Mouse (Mus musculus): Measurements from ENCODE around the gene Tmem123. TPM values are rescaled to one million over a fixed set of nuclear protein-coding genes. Genes with fewer than 3 reads are reported as not detected.

Gene Tmem123
- polyA plus RNA-seq, 1 experiment from 2014 or later: 139 TPM

- H3K4me3 ChIP-seq (replicated peaks; ENCODE audit: low read length): no peak overlapping the region
- ATAC-seq (ENCODE audit: insufficient read depth, low FRiP score): no peak
- H3K4me1 ChIP-seq (ENCODE audit: control insufficient read depth, insufficient read depth, low read length): no peaks in the 10 kb centered on the region
- WGBS: 89% methylated on average over 2 of the region's 2 CpGs
- no peak overlapping the region for H3K27ac ChIP-seq (ENCODE audit: low read length)
- H3K36me3 ChIP-seq (ENCODE audit: control insufficient read depth, insufficient read depth, low read length): peaks cover 4% of the 10 kb centered on the region; the same call in 1 of the 2 replicates
- H3K4me2 ChIP-seq (ENCODE audit: low read depth, low read length): no peak overlapping the region
- no peaks in the 10 kb centered on the region for H3K9me3 ChIP-seq (replicated peaks; ENCODE audit: control insufficient read depth, low read length)
- H3K9ac ChIP-seq (ENCODE audit: low read length): no peak overlapping the region
- no peaks in the 10 kb centered on the region for H3K27me3 ChIP-seq (ENCODE audit: control insufficient read depth, insufficient read depth, low read length)
Observed at GRCm38 (mm10) chr9:7772361-7772760, 8.5 kb downstream of the Tmem123 start.

- peaks cover 4% of the 10 kb centered on the region; the same call in 1 of the 2 replicates for H3K36me3 ChIP-seq (ENCODE audit: control insufficient read depth, insufficient read depth, low read length)
- H3K9ac ChIP-seq (ENCODE audit: low read length): no peak overlapping the region
- WGBS: 83% methylated on average over 4 of the region's 4 CpGs
- no peaks in the 10 kb centered on the region for H3K27me3 ChIP-seq (ENCODE audit: control insufficient read depth, insufficient read depth, low read length)
- H3K4me1 ChIP-seq (ENCODE audit: control insufficient read depth, insufficient read depth, low read length): no peaks in the 10 kb centered on the region
- H3K27ac ChIP-seq (ENCODE audit: low read length): no peak overlapping the region
- H3K4me2 ChIP-seq (ENCODE audit: low read depth, low read length): no peak overlapping the region
- H3K4me3 ChIP-seq (replicated peaks; ENCODE audit: low read length): no peak overlapping the region
- no peak for ATAC-seq (ENCODE audit: insufficient read depth, low FRiP score)
- no peaks in the 10 kb centered on the region for H3K9me3 ChIP-seq (replicated peaks; ENCODE audit: control insufficient read depth, low read length)
Observed at GRCm38 (mm10) chr9:7772773-7773454, 9.1 kb downstream of the Tmem123 start.

- H3K4me3 ChIP-seq (replicated peaks; ENCODE audit: low read length): no peak overlapping the region
- no peaks in the 10 kb centered on the region for H3K9me3 ChIP-seq (replicated peaks; ENCODE audit: control insufficient read depth, low read length)
- H3K4me1 ChIP-seq (ENCODE audit: control insufficient read depth, insufficient read depth, low read length): no peaks in the 10 kb centered on the region
- H3K9ac ChIP-seq (ENCODE audit: low read length): no peak overlapping the region
- no peak for ATAC-seq (ENCODE audit: insufficient read depth, low FRiP score)
- no peak overlapping the region for H3K27ac ChIP-seq (ENCODE audit: low read length)
- H3K4me2 ChIP-seq (ENCODE audit: low read depth, low read length): no peak overlapping the region
- H3K36me3 ChIP-seq (ENCODE audit: control insufficient read depth, insufficient read depth, low read length): peaks cover 4% of the 10 kb centered on the region; the same call in 1 of the 2 replicates
- H3K27me3 ChIP-seq (ENCODE audit: control insufficient read depth, insufficient read depth, low read length): no peaks in the 10 kb centered on the region
- whole genome bisulfite sequencing: 90% methylated on average over 5 of the region's 5 CpGs
Observed at GRCm38 (mm10) chr9:7773686-7774085, 9.8 kb downstream of the Tmem123 start.

- no peaks in the 10 kb centered on the region for H3K27me3 ChIP-seq (ENCODE audit: control insufficient read depth, insufficient read depth, low read length)
- no peak overlapping the region for H3K4me2 ChIP-seq (ENCODE audit: low read depth, low read length)
- WGBS: 70% methylated on average over 10 of the region's 10 CpGs
- 0 out of 2 replicates have a peak overlapping the region, but pooled peaks have one; percentile 22 for H3K27ac ChIP-seq (ENCODE audit: low read length)
- no peak overlapping the region for H3K9ac ChIP-seq (ENCODE audit: low read length)
- no peak for ATAC-seq (ENCODE audit: insufficient read depth, low FRiP score)
- H3K4me1 ChIP-seq (ENCODE audit: control insufficient read depth, insufficient read depth, low read length): no peaks in the 10 kb centered on the region
- peaks cover 4% of the 10 kb centered on the region; the same call in 1 of the 2 replicates for H3K36me3 ChIP-seq (ENCODE audit: control insufficient read depth, insufficient read depth, low read length)
- no peak overlapping the region for H3K4me3 ChIP-seq (replicated peaks; ENCODE audit: low read length)
- no peaks in the 10 kb centered on the region for H3K9me3 ChIP-seq (replicated peaks; ENCODE audit: control insufficient read depth, low read length)
Observed at GRCm38 (mm10) chr9:7774538-7774937, 10.7 kb downstream of the Tmem123 start.

GRCm38 (mm10) chr9:7775011-7775410 is 11.2 kb downstream of the Tmem123 start:
- no peak overlapping the region for H3K4me2 ChIP-seq (ENCODE audit: low read depth, low read length)
- no peak for ATAC-seq (ENCODE audit: insufficient read depth, low FRiP score)
- no peak overlapping the region for H3K9ac ChIP-seq (ENCODE audit: low read length)
- H3K4me1 ChIP-seq (ENCODE audit: control insufficient read depth, insufficient read depth, low read length): no peaks in the 10 kb centered on the region
- no peaks in the 10 kb centered on the region for H3K27me3 ChIP-seq (ENCODE audit: control insufficient read depth, insufficient read depth, low read length)
- peaks cover 4% of the 10 kb centered on the region; the same call in 1 of the 2 replicates for H3K36me3 ChIP-seq (ENCODE audit: control insufficient read depth, insufficient read depth, low read length)
- H3K27ac ChIP-seq (ENCODE audit: low read length): no peak overlapping the region
- H3K9me3 ChIP-seq (replicated peaks; ENCODE audit: control insufficient read depth, low read length): no peaks in the 10 kb centered on the region
- 90% methylated on average over 2 of the region's 2 CpGs for WGBS
- no peak overlapping the region for H3K4me3 ChIP-seq (replicated peaks; ENCODE audit: low read length)

- Histone ChIP-seq H3K27me3 (ENCODE audit: control insufficient read depth, insufficient read depth, low read length) (no peaks in the 10 kb centered on the region), H3K4me3 (replicated peaks; ENCODE audit: low read length) (no peak overlapping the region), H3K9ac (ENCODE audit: low read length) (no peak overlapping the region), H3K4me1 (ENCODE audit: control insufficient read depth, insufficient read depth, low read length) (no peaks in the 10 kb centered on the region), H3K4me2 (ENCODE audit: low read depth, low read length) (no peak overlapping the region), H3K27ac (ENCODE audit: low read length) (no peak overlapping the region), H3K36me3 (ENCODE audit: control insufficient read depth, insufficient read depth, low read length) (peaks cover 4% of the 10 kb centered on the region; the same call in 1 of the 2 replicates), H3K9me3 (replicated peaks; ENCODE audit: control insufficient read depth, low read length) (no peaks in the 10 kb centered on the region)
- no peak for ATAC-seq (ENCODE audit: insufficient read depth, low FRiP score)
- 85% methylated on average over 3 of the region's 3 CpGs for WGBS
Observed at GRCm38 (mm10) chr9:7775986-7776385, 12.1 kb downstream of the Tmem123 start.

- H3K27ac ChIP-seq (ENCODE audit: low read length): no peak overlapping the region
- no peak overlapping the region for H3K4me3 ChIP-seq (replicated peaks; ENCODE audit: low read length)
- 90% methylated on average over 1 of the region's 1 CpGs for WGBS
- no peak for ATAC-seq (ENCODE audit: insufficient read depth, low FRiP score)
- H3K9me3 ChIP-seq (replicated peaks; ENCODE audit: control insufficient read depth, low read length): no peaks in the 10 kb centered on the region
- H3K4me2 ChIP-seq (ENCODE audit: low read depth, low read length): no peak overlapping the region
- no peak overlapping the region for H3K9ac ChIP-seq (ENCODE audit: low read length)
- H3K4me1 ChIP-seq (ENCODE audit: control insufficient read depth, insufficient read depth, low read length): no peaks in the 10 kb centered on the region
- H3K36me3 ChIP-seq (ENCODE audit: control insufficient read depth, insufficient read depth, low read length): peaks cover 5% of the 10 kb centered on the region; the same call in 1 of the 2 replicates
- no peaks in the 10 kb centered on the region for H3K27me3 ChIP-seq (ENCODE audit: control insufficient read depth, insufficient read depth, low read length)
Observed at GRCm38 (mm10) chr9:7776940-7777339, 13.1 kb downstream of the Tmem123 start.

GRCm38 (mm10) chr9:7777652-7778051 is 13.8 kb downstream of the Tmem123 start:
- Histone ChIP-seq H3K36me3 (ENCODE audit: control insufficient read depth, insufficient read depth, low read length) (peaks cover 8% of the 10 kb centered on the region), H3K4me2 (ENCODE audit: low read depth, low read length) (no peak overlapping the region), H3K4me1 (ENCODE audit: control insufficient read depth, insufficient read depth, low read length) (no peaks in the 10 kb centered on the region), H3K9me3 (replicated peaks; ENCODE audit: control insufficient read depth, low read length) (no peaks in the 10 kb centered on the region), H3K27me3 (ENCODE audit: control insufficient read depth, insufficient read depth, low read length) (no peaks in the 10 kb centered on the region), H3K4me3 (replicated peaks; ENCODE audit: low read length) (no peak overlapping the region), H3K27ac (ENCODE audit: low read length) (no peak overlapping the region), H3K9ac (ENCODE audit: low read length) (no peak overlapping the region)
- no peak for ATAC-seq (ENCODE audit: insufficient read depth, low FRiP score)
- 82% methylated on average over 1 of the region's 1 CpGs for WGBS

- Histone ChIP-seq H3K27me3 (ENCODE audit: control insufficient read depth, insufficient read depth, low read length) (no peaks in the 10 kb centered on the region), H3K27ac (ENCODE audit: low read length) (no peak overlapping the region), H3K36me3 (ENCODE audit: control insufficient read depth, insufficient read depth, low read length) (peaks cover 6% of the 10 kb centered on the region; the same call in 1 of the 2 replicates), H3K4me3 (replicated peaks; ENCODE audit: low read length) (no peak overlapping the region), H3K4me2 (ENCODE audit: low read depth, low read length) (no peak overlapping the region), H3K9ac (ENCODE audit: low read length) (no peak overlapping the region), H3K4me1 (ENCODE audit: control insufficient read depth, insufficient read depth, low read length) (no peaks in the 10 kb centered on the region), H3K9me3 (replicated peaks; ENCODE audit: control insufficient read depth, low read length) (no peaks in the 10 kb centered on the region)
- ATAC-seq (ENCODE audit: insufficient read depth, low FRiP score): no peak
- WGBS: 84% methylated on average over 7 of the region's 7 CpGs
Observed at GRCm38 (mm10) chr9:7778771-7779170, 14.9 kb downstream of the Tmem123 start.

All from stomach, embryonic 16.5 days (tissue).